23 mouse cellular contexts compared by ENCODE assay signal in genomic region chr9:41038150-41038664, GRCm38 (mm10). TPM values are rescaled to one million over a fixed set of nuclear protein-coding genes. Genes with fewer than 3 reads are reported as not detected.
A peak's percentile ranks its signal among the peaks of the same experiment; 100 is the strongest.
DNase-seq lines count a peak whose midpoint lies in the region; ATAC-seq and TF ChIP-seq lines count a peak whose summit lies in the region.
"Had no signal": no experiment of that assay in that cellular context is flagged by ENCODE, and none has a peak within 500 bp of the region (broad histone marks: within the 10 kb centered on the region; RNA-seq: fewer than 3 reads in every experiment).

No protein-coding gene starts in this region.

- H3K9ac ChIP-seq in forebrain, postnatal 0 days: no peak overlapping the region
- H3K9ac ChIP-seq in embryonic facial prominence, embryonic 14.5 days (ENCODE audit: low read depth, low read length): no peak overlapping the region
- H3K9ac ChIP-seq in limb, embryonic 14.5 days (ENCODE audit: low read depth, low read length, severe bottlenecking): no peak overlapping the region
- H3K9ac ChIP-seq: heart, embryonic 15.5 days; liver, embryonic 15.5 days; midbrain, embryonic 15.5 days had no signal

- no peak for DNase-seq in forebrain, embryonic 10.5 days (ENCODE audit: extremely low spot score, low spot score)
- DNase-seq in forebrain, postnatal 0 days: no peak
- DNase-seq in embryo, embryonic 11 days: peak; percentile 33
- peak; percentile 44 for DNase-seq in embryonic facial prominence, embryonic 14.5 days (ENCODE audit: low spot score)
- DNase-seq in limb, embryonic 14.5 days (ENCODE audit: low spot score): peak; percentile 46
- no peak for DNase-seq in left cerebral cortex, adult 9 months (ENCODE audit: low spot score in 2 of 2)
- DNase-seq in layer of hippocampus, adult 9-11 months: no peak
- DNase-seq: cerebellum, adult 8-10 months; gastrocnemius, postnatal 14 days; kidney, adult 11 months; layer of hippocampus, postnatal 36 days; left cerebral cortex, postnatal 4 days; thymus, postnatal 4 days had no signal

- 0 out of 2 replicates have a peak, but pooled peaks cover 10% of the 10 kb centered on the region for H3K4me1 ChIP-seq in forebrain, embryonic 10.5 days
- no peaks in the 10 kb centered on the region for H3K4me1 ChIP-seq in forebrain, postnatal 0 days (ENCODE audit: insufficient read depth)
- no peaks in the 10 kb centered on the region for H3K4me1 ChIP-seq in embryonic facial prominence, embryonic 14.5 days (ENCODE audit: control insufficient read depth, insufficient read depth, low read length)
- peaks cover 10% of the 10 kb centered on the region for H3K4me1 ChIP-seq in limb, embryonic 14.5 days (ENCODE audit: control insufficient read depth, insufficient read depth, low read length)
- H3K4me1 ChIP-seq: liver, embryonic 15.5 days; midbrain, embryonic 15.5 days had no signal

- WGBS in forebrain, embryonic 10.5 days: 72% methylated on average over 9 of the region's 9 CpGs
- WGBS in forebrain, postnatal 0 days: 45% methylated on average over 9 of the region's 9 CpGs
- WGBS in embryonic facial prominence, embryonic 14.5 days: 45% methylated on average over 9 of the region's 9 CpGs
- 35% methylated on average over 9 of the region's 9 CpGs for WGBS in limb, embryonic 14.5 days

- H3K27me3 ChIP-seq in forebrain, embryonic 10.5 days (ENCODE audit: poor library complexity, severe bottlenecking): no peaks in the 10 kb centered on the region
- H3K27me3 ChIP-seq in forebrain, postnatal 0 days (ENCODE audit: insufficient read depth, low read length): no peaks in the 10 kb centered on the region
- H3K27me3 ChIP-seq in embryonic facial prominence, embryonic 14.5 days (replicated peaks; ENCODE audit: control insufficient read depth, insufficient read depth, low read length): no peaks in the 10 kb centered on the region
- H3K27me3 ChIP-seq in limb, embryonic 14.5 days (ENCODE audit: control insufficient read depth, insufficient read depth, low read length): no peaks in the 10 kb centered on the region
- H3K27me3 ChIP-seq: CH12.LX; heart, embryonic 15.5 days; liver, embryonic 15.5 days; midbrain, embryonic 15.5 days had no signal

- no peak for ATAC-seq in forebrain, postnatal 0 days
- ATAC-seq in embryonic facial prominence, embryonic 14.5 days (ENCODE audit: low read depth): peak; percentile 37; the same call in 1 of the 2 replicates
- ATAC-seq in limb, embryonic 14.5 days (ENCODE audit: low FRiP score, low read depth): peak; percentile 81
- ATAC-seq: lung, postnatal 0 days; midbrain, embryonic 15.5 days had no signal

- H3K9me3 ChIP-seq in forebrain, embryonic 10.5 days: no peaks in the 10 kb centered on the region
- H3K9me3 ChIP-seq in forebrain, postnatal 0 days (ENCODE audit: low read length): no peaks in the 10 kb centered on the region
- no peaks in the 10 kb centered on the region for H3K9me3 ChIP-seq in embryonic facial prominence, embryonic 14.5 days (ENCODE audit: control insufficient read depth, low read length)
- no peaks in the 10 kb centered on the region for H3K9me3 ChIP-seq in limb, embryonic 14.5 days (ENCODE audit: control insufficient read depth, low read length)
- H3K9me3 ChIP-seq: heart, embryonic 15.5 days; liver, embryonic 15.5 days; midbrain, embryonic 15.5 days had no signal

- H3K4me3 ChIP-seq in forebrain, embryonic 10.5 days: no peak overlapping the region
- H3K4me3 ChIP-seq in forebrain, postnatal 0 days (ENCODE audit: low read depth, low read length): no peak overlapping the region
- H3K4me3 ChIP-seq in embryonic facial prominence, embryonic 14.5 days (ENCODE audit: low read depth, low read length): no peak overlapping the region
- H3K4me3 ChIP-seq in limb, embryonic 14.5 days (replicated peaks; ENCODE audit: low read length): no peak overlapping the region
- H3K4me3 ChIP-seq: heart, embryonic 15.5 days; liver, embryonic 15.5 days; midbrain, embryonic 15.5 days; myocyte had no signal

- no peak for TF ChIP-seq POLR2A in limb, embryonic 14.5 days (IDR thresholded peaks at IDR 0.05; ENCODE audit: borderline replicate concordance, extremely low read depth, insufficient read depth, insufficient read length)

- TF ChIP-seq CTCF in forebrain, postnatal 0 days (IDR thresholded peaks at IDR 0.05; ENCODE audit: low read depth): no peak

- peak overlapping the region; percentile 61 for H3K27ac ChIP-seq in forebrain, embryonic 10.5 days
- no peak overlapping the region for H3K27ac ChIP-seq in forebrain, postnatal 0 days (ENCODE audit: low read depth, low read length)
- H3K27ac ChIP-seq in embryonic facial prominence, embryonic 14.5 days (replicated peaks; ENCODE audit: low read depth, low read length): peak overlapping the region; percentile 50
- H3K27ac ChIP-seq in limb, embryonic 14.5 days (replicated peaks; ENCODE audit: low read depth, low read length): peak overlapping the region; percentile 75
- H3K27ac ChIP-seq: heart, embryonic 15.5 days; liver, embryonic 15.5 days; midbrain, embryonic 15.5 days had no signal

- no peak overlapping the region for H3K4me2 ChIP-seq in forebrain, postnatal 0 days (ENCODE audit: low read depth)
- no peak overlapping the region for H3K4me2 ChIP-seq in embryonic facial prominence, embryonic 14.5 days (ENCODE audit: low read depth, low read length)
- no peak overlapping the region for H3K4me2 ChIP-seq in limb, embryonic 14.5 days (replicated peaks; ENCODE audit: low read depth, low read length, severe bottlenecking)
- H3K4me2 ChIP-seq: heart, embryonic 15.5 days; liver, embryonic 15.5 days; midbrain, embryonic 15.5 days had no signal

- no peaks in the 10 kb centered on the region for H3K36me3 ChIP-seq in forebrain, embryonic 10.5 days (replicated peaks)
- peaks cover 4% of the 10 kb centered on the region for H3K36me3 ChIP-seq in forebrain, postnatal 0 days (ENCODE audit: insufficient read depth)
- peaks cover 6% of the 10 kb centered on the region; the same call in 1 of the 2 replicates for H3K36me3 ChIP-seq in embryonic facial prominence, embryonic 14.5 days (ENCODE audit: control insufficient read depth, insufficient read depth, low read length)
- no peaks in the 10 kb centered on the region for H3K36me3 ChIP-seq in limb, embryonic 14.5 days (ENCODE audit: control insufficient read depth, insufficient read depth, low read length)
- H3K36me3 ChIP-seq: heart, embryonic 15.5 days; liver, embryonic 15.5 days; midbrain, embryonic 15.5 days had no signal

RNA-seq across cellular contexts. Expression of gene Crtam, which starts 33.8 kb away (rescaled TPM):
- 0.10 TPM in 1 of 2 replicates, not detected in the other for polyA plus RNA-seq in forebrain, embryonic 10.5 days (2016; fragmentation: Nextera tagmentation; extraction: Ambion mirVana)
- 0.10 and 0.54 TPM in 2 replicates for total RNA-seq in forebrain, postnatal 0 days (2014; rRNA removed)
- 0.11 and 0.14 TPM in 2 replicates for polyA plus RNA-seq in forebrain, postnatal 0 days (2015; fragmentation: Nextera tagmentation; extraction: Ambion mirVana)
- polyA plus RNA-seq in embryonic facial prominence, embryonic 14.5 days (2014; fragmentation: Nextera tagmentation; extraction: Ambion mirVana): 0.39 TPM in 1 of 2 replicates, not detected in the other
- polyA plus RNA-seq in limb, embryonic 14.5 days (2012; rRNA removed): 0.15 and 0.21 TPM in 2 replicates
- polyA plus RNA-seq in limb, embryonic 14.5 days (2014; fragmentation: Nextera tagmentation; extraction: Ambion mirVana): 0.29 and 0.32 TPM in 2 replicates
- total RNA-seq: CH12.LX; gastrocnemius, postnatal 14 days; heart, adult 8-10 months; hematopoietic stem cell, adult 5-6 weeks; megakaryocyte progenitor cell, adult 5-6 weeks; MEL had no signal
- polyA plus RNA-seq: heart, embryonic 15.5 days; liver, embryonic 15.5 days had no signal

Comparison
In these comparisons a context has a peak if more than half of its experiments do, and no peak if none do; other contexts are left out.
1. DNase-seq: peak in embryo, embryonic 11 days (single experiment), embryonic facial prominence, embryonic 14.5 days (single experiment) and limb, embryonic 14.5 days (single experiment); none in forebrain, embryonic 10.5 days (single experiment), forebrain, postnatal 0 days (single experiment), left cerebral cortex, adult 9 months (0 of 2) and layer of hippocampus, adult 9-11 months (single experiment).